Mouse (Mus musculus): ENCODE data around the gene Mrgprd. TPM values are rescaled to one million over a fixed set of nuclear protein-coding genes. Genes with fewer than 3 reads are reported as not detected.

Mrgprd gene
- polyA plus RNA-seq, 1 experiment from 2014 or later, result 0.05 TPM

DNA sequence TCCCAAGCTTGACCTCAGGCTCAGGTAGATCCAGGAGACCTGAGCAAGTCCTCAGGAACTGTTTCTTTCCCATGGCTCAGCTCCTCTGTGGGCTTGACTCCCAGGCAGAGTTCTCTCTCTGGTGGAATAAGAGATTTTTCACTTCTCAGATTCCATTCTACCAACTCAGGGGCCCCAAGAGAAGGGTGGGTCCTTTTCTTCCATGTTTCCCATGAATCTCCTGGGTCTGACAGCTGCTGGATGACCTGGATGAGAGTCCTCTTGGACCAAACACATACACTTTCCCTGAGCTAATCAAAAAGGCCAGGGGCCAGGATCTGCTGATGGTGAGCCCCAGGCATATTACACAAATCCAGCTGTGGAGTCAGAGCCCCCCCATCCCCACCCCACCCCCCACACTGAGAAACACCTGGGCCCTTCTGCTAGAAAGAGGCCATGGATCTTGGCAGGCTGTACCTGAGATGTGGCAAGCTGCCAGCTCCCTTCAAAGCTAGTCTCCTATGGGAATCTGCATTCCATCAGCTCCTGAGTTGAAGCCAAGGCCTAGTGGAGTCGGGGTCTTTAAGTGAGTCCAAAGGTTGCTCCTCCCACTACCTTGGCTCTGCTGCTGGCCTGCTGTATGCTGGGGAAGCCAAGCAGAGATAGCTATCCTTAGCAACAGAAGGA, 17.9 kb downstream of the Mrgprd start:
- H3K27ac ChIP-seq (ENCODE audit: low read depth), result peak overlapping the region; percentile 50; the same call in 1 of the 2 replicates
- H3K4me3 ChIP-seq (ENCODE audit: low read depth, low read length), result no peak overlapping the region
- ATAC-seq (ENCODE audit: insufficient read depth) (peak; percentile 26; the same call in 1 of the 2 replicates), DNase-seq (peak; percentile 77)
- no peak for TF ChIP-seq CTCF (IDR thresholded peaks at IDR 0.05; ENCODE audit: low read depth)
- no peaks in the 10 kb centered on the region for H3K27me3 ChIP-seq (ENCODE audit: insufficient read depth, low read length)
- no peak overlapping the region for H3K4me2 ChIP-seq
- no peaks in the 10 kb centered on the region for H3K36me3 ChIP-seq (ENCODE audit: insufficient read depth)
- 25% methylated on average over 1 of the region's 1 CpGs for WGBS
- H3K9ac ChIP-seq, result no peak overlapping the region
- 0 out of 2 replicates have a peak, but pooled peaks cover 5% of the 10 kb centered on the region for H3K4me1 ChIP-seq (ENCODE audit: insufficient read depth)
- H3K9me3 ChIP-seq (ENCODE audit: low read depth, low read length), result no peaks in the 10 kb centered on the region

DNA sequence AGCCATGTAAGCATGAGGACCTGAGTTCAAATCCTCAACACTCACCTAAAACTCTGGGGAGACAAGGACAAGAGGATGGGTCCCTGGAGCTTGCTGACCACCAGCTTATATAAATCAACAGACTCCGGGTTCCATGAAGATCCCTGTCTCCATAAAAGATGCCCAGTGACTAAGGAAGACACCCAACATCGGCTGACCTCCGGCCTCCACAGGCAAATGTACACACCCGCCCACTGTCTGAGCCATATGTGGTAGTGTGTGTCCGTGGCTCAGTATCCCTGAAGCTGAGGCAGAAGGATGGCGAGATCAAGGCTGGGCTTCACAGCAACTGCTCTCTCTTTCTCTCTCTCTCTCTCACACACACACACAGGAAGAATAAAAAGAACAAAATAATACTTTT, 19.3 kb downstream of the Mrgprd start:
- Histone ChIP-seq H3K9ac (no peak overlapping the region), H3K9me3 (ENCODE audit: low read depth, low read length) (no peaks in the 10 kb centered on the region), H3K4me2 (no peak overlapping the region), H3K27ac (ENCODE audit: low read depth) (no peak overlapping the region), H3K36me3 (ENCODE audit: insufficient read depth) (no peaks in the 10 kb centered on the region), H3K4me1 (ENCODE audit: insufficient read depth) (0 out of 2 replicates have a peak, but pooled peaks cover 5% of the 10 kb centered on the region), H3K4me3 (ENCODE audit: low read depth, low read length) (no peak overlapping the region), H3K27me3 (ENCODE audit: insufficient read depth, low read length) (no peaks in the 10 kb centered on the region)
- WGBS, result 81% methylated on average over 6 of the region's 6 CpGs
- ATAC-seq (ENCODE audit: insufficient read depth) (no peak), DNase-seq (no peak)
- TF ChIP-seq CTCF (IDR thresholded peaks at IDR 0.05; ENCODE audit: low read depth), result no peak

DNA sequence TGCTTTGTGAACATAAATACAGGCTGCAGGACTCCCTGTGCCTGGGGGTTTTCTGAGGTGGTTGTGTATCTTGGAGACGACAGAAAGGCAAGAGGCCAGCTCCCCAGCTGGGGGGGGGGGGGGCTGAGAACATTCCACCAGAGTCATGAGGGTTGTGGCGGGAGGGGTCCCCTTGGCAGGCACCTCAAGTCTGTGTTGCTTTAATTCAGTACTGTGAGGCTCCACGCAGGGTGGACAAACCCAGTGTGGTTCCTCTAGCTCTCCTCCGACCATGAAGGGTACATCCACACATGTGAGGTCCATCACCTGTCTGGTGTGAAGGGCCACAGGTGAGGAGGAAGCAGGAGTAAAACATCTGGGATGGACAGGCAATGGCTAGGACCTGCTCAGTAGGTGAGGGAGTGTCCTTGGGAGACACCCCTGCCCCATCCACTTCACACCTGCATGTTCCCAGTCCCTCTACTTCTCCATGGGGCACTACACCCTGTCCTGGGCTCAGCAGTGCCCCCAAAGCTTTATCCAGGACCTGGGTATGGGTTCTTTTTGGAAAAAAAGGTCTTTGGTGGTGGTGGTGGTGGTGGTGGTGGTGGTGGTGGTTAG, 19.9 kb downstream of the Mrgprd start:
- TF ChIP-seq CTCF (IDR thresholded peaks at IDR 0.05; ENCODE audit: low read depth), result no peak
- no peak; the same call in 1 of the 2 replicates for ATAC-seq (ENCODE audit: insufficient read depth)
- no peak overlapping the region for H3K4me2 ChIP-seq
- WGBS, result 43% methylated on average over 4 of the region's 4 CpGs
- no peak overlapping the region for H3K4me3 ChIP-seq (ENCODE audit: low read depth, low read length)
- H3K4me1 ChIP-seq (ENCODE audit: insufficient read depth), result 0 out of 2 replicates have a peak, but pooled peaks cover 5% of the 10 kb centered on the region
- H3K36me3 ChIP-seq (ENCODE audit: insufficient read depth), result no peaks in the 10 kb centered on the region
- DNase-seq, result no peak
- H3K9ac ChIP-seq, result no peak overlapping the region
- H3K27ac ChIP-seq (ENCODE audit: low read depth), result no peak overlapping the region
- no peaks in the 10 kb centered on the region for H3K9me3 ChIP-seq (ENCODE audit: low read depth, low read length)
- H3K27me3 ChIP-seq (ENCODE audit: insufficient read depth, low read length), result no peaks in the 10 kb centered on the region

DNA sequence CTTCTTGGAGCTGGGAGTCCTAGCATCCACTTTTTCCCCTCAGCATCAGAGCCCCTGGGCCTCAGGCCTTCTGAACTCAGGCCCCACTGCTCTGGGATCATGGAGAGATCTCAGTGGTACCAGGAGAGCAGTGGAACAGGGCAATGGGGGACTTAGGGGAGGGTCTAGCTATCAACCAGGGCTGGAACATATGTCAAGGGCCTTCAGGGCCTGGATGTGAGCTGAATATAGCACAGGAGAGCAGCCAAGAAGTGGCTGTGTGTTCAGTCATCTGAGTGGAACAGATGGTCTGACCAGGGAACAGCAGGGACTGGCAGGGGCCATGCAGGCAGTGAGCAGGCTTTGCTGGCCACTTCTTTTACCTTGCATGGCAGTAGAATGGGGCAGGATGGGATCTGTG, 20.6 kb downstream of the Mrgprd start:
- Histone ChIP-seq H3K9ac (no peak overlapping the region), H3K36me3 (ENCODE audit: insufficient read depth) (no peaks in the 10 kb centered on the region), H3K27me3 (ENCODE audit: insufficient read depth, low read length) (no peaks in the 10 kb centered on the region), H3K9me3 (ENCODE audit: low read depth, low read length) (no peaks in the 10 kb centered on the region), H3K27ac (ENCODE audit: low read depth) (no peak overlapping the region), H3K4me2 (no peak overlapping the region), H3K4me1 (ENCODE audit: insufficient read depth) (0 out of 2 replicates have a peak, but pooled peaks cover 5% of the 10 kb centered on the region), H3K4me3 (ENCODE audit: low read depth, low read length) (no peak overlapping the region)
- ATAC-seq (ENCODE audit: insufficient read depth) (no peak), DNase-seq (no peak)
- no peak for TF ChIP-seq CTCF (IDR thresholded peaks at IDR 0.05; ENCODE audit: low read depth)

DNA sequence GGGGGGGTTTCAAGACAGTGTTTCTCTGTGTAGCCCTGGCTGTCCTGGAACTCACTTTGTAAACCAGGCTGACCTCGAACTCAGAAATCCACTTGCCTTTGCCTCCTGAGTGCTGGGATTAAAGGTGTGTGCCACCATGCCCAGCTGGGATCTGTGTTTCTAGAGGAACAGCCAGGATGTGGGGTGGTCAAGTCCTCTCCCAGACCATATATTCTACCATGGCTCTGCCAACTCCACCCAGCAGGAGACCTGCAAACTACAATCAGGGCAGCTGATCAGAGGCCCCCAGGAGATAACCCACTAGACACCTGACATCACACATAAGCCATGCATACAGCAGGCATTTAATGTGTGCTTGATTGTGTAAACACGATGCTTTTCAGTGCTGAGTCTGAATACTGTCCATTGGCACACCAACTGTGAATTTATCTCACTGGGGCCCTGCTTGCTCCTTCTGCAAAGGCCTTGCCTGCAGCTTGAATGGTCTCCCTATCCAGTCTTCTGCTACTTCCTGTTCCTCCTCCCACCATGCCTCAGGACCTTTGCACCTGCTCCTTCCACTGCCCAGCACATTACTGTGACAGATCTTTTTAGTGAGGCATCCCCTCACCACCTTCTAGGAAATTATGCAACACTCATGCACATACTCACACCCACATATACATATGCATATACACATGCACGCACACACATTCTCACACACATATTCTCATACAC, 21.1 kb downstream of the Mrgprd start:
- no peak for TF ChIP-seq CTCF (IDR thresholded peaks at IDR 0.05; ENCODE audit: low read depth)
- ATAC-seq (ENCODE audit: insufficient read depth) (no peak), DNase-seq (no peak)
- Histone ChIP-seq H3K4me1 (ENCODE audit: insufficient read depth) (0 out of 2 replicates have a peak, but pooled peaks cover 5% of the 10 kb centered on the region), H3K27ac (ENCODE audit: low read depth) (no peak overlapping the region), H3K9me3 (ENCODE audit: low read depth, low read length) (no peaks in the 10 kb centered on the region), H3K4me3 (ENCODE audit: low read depth, low read length) (no peak overlapping the region), H3K9ac (no peak overlapping the region), H3K36me3 (ENCODE audit: insufficient read depth) (no peaks in the 10 kb centered on the region), H3K4me2 (no peak overlapping the region), H3K27me3 (ENCODE audit: insufficient read depth, low read length) (no peaks in the 10 kb centered on the region)
- 70% methylated on average over 3 of the region's 3 CpGs for WGBS

DNA sequence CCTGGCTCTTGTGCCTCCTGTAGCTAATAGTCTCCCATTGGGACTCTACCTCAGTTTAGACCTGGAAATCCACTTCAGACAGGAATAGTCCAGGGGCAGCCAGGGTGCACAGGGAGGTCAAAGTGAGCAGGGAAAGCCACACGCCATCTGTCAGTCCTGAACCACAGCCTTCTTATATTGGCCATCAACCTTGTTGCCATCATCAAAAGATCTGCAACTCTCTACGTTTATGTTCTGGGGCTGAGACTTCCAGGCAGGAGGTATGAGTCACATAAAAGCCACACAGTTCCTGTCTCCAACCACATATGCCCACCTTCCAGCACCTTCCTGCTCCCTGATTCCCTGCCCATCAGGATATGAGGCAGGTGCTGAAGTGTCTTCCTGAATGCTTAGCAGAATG, 23.3 kb downstream of the Mrgprd start:
- WGBS, result 63% methylated on average over 2 of the region's 2 CpGs
- H3K9ac ChIP-seq, result no peak overlapping the region
- DNase-seq (no peak), ATAC-seq (ENCODE audit: insufficient read depth) (no peak)
- 0 out of 2 replicates have a peak, but pooled peaks cover 5% of the 10 kb centered on the region for H3K4me1 ChIP-seq (ENCODE audit: insufficient read depth)
- H3K4me3 ChIP-seq (ENCODE audit: low read depth, low read length), result no peak overlapping the region
- no peaks in the 10 kb centered on the region for H3K36me3 ChIP-seq (ENCODE audit: insufficient read depth)
- no peak for TF ChIP-seq CTCF (IDR thresholded peaks at IDR 0.05; ENCODE audit: low read depth)
- no peaks in the 10 kb centered on the region for H3K27me3 ChIP-seq (ENCODE audit: insufficient read depth, low read length)
- no peaks in the 10 kb centered on the region for H3K9me3 ChIP-seq (ENCODE audit: low read depth, low read length)
- no peak overlapping the region for H3K4me2 ChIP-seq
- H3K27ac ChIP-seq (ENCODE audit: low read depth), result no peak overlapping the region
